Mouse (Mus musculus) neutrophil, adult 5-6 weeks (primary cell): ENCODE measurements around the gene Yipf2. TPM values are rescaled to one million over a fixed set of nuclear protein-coding genes. Genes with fewer than 3 reads are reported as not detected.

Experiments used
- ATAC-seq: fragments of 151-379, 151-347 bp; 2 replicates; pipeline ENCODE4 v1.8.0; 2017; ENCODE audit warnings: mild to moderate bottlenecking, moderate TSS enrichment; ENCODE audit not compliant: insufficient number of reproducible peaks, poor library complexity, low FRiP score, severe bottlenecking; ENCODE audit errors: extremely low read depth
- total RNA-seq: library from RNA; stranded (forward); fragments of 200-1000 nt; gene quantifications from 2 replicates; pipeline ENCODE4 v1.2.3, GENCODE M21; 2017

Gene Yipf2
- total RNA-seq, result 8.1 and 11.1 TPM in 2 replicates

- peak; percentile 69 for ATAC-seq
Measured at GRCm38 (mm10) chr9:21592703-21593121, at the start of gene Yipf2, which contains the start of gene Timm29. Yipf2 (minus strand) TSS chr9:21592828. Timm29 (plus strand) TSS chr9:21592722.

GRCm38 (mm10) chr9:21639031-21639430 lies 46.4 kb upstream of the Yipf2 start:
- no peak for ATAC-seq

GRCm38 (mm10) chr9:21635639-21636038 lies 43.0 kb upstream of the Yipf2 start:
- ATAC-seq, result no peak

DNA sequence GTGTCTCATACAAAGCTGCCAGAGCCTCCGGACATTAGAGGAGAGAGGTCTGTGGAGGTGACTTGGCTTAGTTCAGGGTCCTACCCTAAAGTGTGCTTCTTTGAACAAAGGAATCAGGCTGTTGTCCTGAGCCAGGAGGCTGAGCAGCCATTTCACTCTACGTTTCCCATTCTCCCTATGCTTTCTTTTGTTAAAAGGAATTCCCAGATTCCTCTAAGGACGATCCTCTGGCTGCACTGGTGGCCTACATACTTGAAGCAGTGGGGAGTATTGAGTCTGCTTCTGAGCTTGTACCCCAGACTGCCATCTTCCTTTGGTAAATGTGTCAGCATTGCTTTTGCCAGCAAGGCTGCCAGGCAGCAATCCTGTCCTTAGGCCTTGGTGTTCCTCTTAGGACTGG lies 40.5 kb upstream of the Yipf2 start:
- ATAC-seq, result no peak

GRCm38 (mm10) chr9:21630673-21631072 lies 38.0 kb upstream of the Yipf2 start:
- peak; percentile 52; the same call in 1 of the 2 replicates for ATAC-seq

DNA sequence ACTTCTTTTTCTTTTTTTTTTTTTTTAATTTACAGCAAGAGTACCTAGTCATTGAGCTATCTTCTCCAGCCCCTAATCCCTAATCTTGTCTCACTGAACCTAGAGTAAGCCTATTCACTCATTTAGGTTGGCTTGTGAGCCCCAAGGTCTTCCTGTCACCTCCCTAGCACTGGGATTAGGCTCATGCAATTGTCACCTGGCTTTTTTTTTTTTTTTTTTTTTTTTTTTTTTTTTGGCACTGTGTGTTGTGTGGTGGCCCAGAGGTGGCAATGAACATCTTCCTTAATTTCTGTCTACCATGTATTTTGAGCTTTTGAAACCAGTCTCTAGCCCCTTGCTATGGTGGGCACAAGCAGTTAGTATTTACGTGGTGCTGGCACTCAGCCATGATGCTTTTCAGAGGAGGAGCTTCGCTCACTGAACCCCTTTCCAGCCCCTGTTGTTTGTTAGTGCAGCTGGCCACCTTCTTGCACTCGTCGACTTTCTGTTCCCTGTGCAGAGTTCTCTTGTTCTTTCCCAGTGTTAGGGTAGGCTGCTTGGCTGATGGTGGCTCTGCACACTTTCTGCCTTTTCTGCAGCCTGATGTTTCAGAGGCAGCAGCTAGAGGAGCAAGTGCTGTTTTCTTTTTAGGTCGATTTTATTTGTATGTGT lies 34.6 kb upstream of the Yipf2 start:
- ATAC-seq, result no peak

GRCm38 (mm10) chr9:21626571-21626970 lies 33.9 kb upstream of the Yipf2 start:
- no peak for ATAC-seq

- ATAC-seq, result peak; percentile 84
Measured at GRCm38 (mm10) chr9:21625342-21626339, 33.0 kb upstream of the Yipf2 start.

DNA sequence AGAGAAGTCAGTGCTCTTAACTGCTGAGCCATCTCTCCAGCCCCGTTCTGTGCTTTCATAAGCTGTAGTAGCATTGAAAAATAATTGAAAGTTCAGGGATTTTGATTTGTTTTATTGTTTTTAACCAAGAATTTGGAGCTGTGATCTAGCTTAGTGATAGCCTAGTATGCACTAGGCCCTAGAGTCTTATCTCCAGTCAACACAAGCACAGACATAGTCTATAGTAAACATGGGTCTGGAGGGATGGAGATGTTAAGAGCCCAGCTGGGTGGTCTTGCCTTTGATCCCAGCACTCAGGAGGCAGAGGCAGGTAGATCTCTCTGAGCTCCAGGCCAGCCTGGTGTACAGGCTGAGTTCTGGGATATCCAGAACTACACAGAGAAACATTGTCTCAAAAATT lies 30.0 kb upstream of the Yipf2 start:
- no peak for ATAC-seq

DNA sequence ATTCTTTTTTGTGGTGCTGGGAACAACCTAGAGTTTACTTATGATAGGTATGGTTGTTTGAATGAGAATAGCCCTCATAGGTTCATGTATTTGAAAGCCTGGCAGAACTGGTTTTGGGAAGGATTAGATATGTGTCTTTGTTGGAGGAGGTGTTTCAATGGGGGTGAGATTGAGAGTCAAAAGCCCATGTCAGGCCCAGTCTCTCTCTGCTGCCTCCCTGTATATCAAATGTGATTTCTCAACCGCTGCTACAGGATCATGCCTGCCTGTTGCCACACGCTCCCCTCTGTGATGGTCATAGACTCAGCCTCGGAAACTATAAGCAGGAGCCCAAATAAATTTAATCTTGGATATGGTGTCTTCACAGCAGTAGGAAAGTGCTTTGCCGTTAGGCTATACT lies 27.6 kb upstream of the Yipf2 start:
- no peak for ATAC-seq

GRCm38 (mm10) chr9:21617066-21617465 lies 24.4 kb upstream of the Yipf2 start:
- no peak for ATAC-seq

DNA sequence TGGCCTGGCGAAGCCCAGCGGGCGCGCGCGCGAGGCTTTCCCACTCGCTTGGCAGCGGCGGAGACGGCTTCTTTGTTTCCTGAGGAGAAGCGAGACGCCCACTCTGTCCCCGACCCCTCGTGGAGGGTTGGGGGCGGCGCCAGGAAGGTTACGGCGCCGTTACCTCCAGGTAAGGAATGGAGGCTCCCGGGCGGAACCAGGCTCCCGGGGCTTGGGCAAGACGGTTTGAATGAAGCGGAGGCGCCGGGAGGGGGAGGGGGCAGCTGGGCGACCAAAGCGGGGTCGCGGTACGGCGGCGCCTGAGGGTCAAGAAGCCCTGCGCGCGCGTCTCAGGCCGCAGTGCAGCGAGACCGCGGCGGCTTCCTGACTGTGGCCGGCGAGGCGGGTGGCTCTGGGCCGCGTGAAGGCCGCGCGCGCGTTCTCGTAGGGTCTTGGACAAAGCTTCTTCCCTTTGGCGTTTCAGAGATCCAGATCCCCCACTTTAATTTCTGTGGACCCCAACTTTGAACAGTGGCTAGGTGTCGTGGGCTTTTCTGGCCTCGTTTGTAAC lies 23.7 kb upstream of the Yipf2 start:
- ATAC-seq, result peak; percentile 13; the same call in 1 of the 2 replicates

GRCm38 (mm10) chr9:21615617-21616231 lies 23.1 kb upstream of the Yipf2 start, which contains the start of gene Smarca4:
Smarca4 (plus strand) TSS chr9:21616169.
- peak; percentile 89 for ATAC-seq

GRCm38 (mm10) chr9:21614864-21615616 lies 22.4 kb upstream of the Yipf2 start:
- no peak for ATAC-seq

DNA sequence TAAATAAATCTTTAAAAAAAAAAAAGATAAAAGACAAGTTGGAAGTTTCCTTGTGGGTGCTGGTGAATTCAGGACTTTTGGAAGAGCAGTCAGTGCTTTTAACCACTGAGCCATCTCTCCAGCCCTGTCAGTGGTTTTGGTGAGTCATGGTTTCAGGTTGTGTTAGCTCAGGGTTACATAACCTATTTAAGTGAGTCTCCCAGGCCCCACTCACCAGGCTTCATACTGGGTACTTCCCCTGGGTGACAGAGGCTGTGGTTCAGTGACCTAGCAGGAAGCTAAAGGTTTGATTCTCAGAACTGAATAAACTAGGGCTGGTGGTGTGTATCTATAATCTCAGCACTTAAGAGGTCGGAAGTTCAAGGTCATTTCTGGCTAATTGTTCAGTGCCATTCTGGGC lies 17.2 kb upstream of the Yipf2 start:
- ATAC-seq, result peak; percentile 99

DNA sequence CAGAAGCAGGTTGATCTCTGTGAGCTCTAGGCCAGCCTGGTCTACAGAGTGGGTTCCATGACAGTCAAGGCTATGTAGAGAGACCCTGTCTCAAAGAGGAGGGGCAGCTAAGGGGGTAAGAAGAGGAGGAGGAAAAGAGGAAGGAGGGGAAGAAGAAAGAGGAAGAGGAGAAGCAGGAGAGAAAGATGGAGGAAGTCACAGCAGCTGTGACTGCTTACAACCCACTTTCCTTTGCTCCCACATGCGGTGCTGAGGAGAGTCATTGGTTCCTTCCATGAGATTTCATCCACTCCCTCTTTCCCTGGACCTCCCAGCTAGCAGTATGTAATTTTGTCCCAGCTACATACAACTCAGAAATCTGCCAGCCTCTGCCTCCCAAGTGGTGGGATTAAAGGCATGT lies 14.0 kb upstream of the Yipf2 start:
- no peak for ATAC-seq

GRCm38 (mm10) chr9:21605865-21606264 lies 13.2 kb upstream of the Yipf2 start:
- ATAC-seq, result no peak

- ATAC-seq, result no peak
Measured at GRCm38 (mm10) chr9:21604119-21604518, 11.5 kb upstream of the Yipf2 start.
